Comparison of ENCODE assay signal across 11 mouse cellular contexts in genomic region chr9:67504669-67505260, GRCm38 (mm10). TPM values are rescaled to one million over a fixed set of nuclear protein-coding genes. Genes with fewer than 3 reads are reported as not detected.
DNase-seq lines count a peak whose midpoint lies in the region.
"Had no signal": no experiment of that assay in that cellular context is flagged by ENCODE, and none has a peak within 500 bp of the region (broad histone marks: within the 10 kb centered on the region; RNA-seq: fewer than 3 reads in every experiment).

No protein-coding gene starts in this region.

- peak; percentile 3 for DNase-seq in cerebellum, adult 8-10 months
- no peak for DNase-seq in cerebellum, adult 11 months
- peak; percentile 7 to 45 for DNase-seq in lung, adult 18-20 months
- no peak for DNase-seq in lung, postnatal 4 days
- DNase-seq in brain, adult 2 months (ENCODE audit: low read depth, low spot score): peak; percentile 57
- DNase-seq in cerebellum, postnatal 36 days: peak; percentile 18 to 23
- DNase-seq in layer of hippocampus, postnatal 36 days: no peak
- DNase-seq in frontal cortex, postnatal 10 days (ENCODE audit: low spot score in 2 of 2): no peak
- DNase-seq: adrenal gland, adult 8-10 months; heart, postnatal 4 days; thymus, adult 2 months had no signal

RNA-seq across cellular contexts. Expression of gene Tln2, which starts 54.7 kb away (rescaled TPM):
- total RNA-seq in layer of hippocampus, postnatal 36 days (2021): 10 to 100 TPM; 90.2 to 93.5 TPM

Comparison
In these comparisons a context has a peak if more than half of its experiments do, and no peak if none do; other contexts are left out.
1. DNase-seq: peak in cerebellum, adult 8-10 months (single experiment), lung, adult 18-20 months (2 of 2), brain, adult 2 months (single experiment) and cerebellum, postnatal 36 days (2 of 2); none in cerebellum, adult 11 months (single experiment), lung, postnatal 4 days (0 of 2), layer of hippocampus, postnatal 36 days (0 of 2) and frontal cortex, postnatal 10 days (0 of 2).